Mouse (Mus musculus) neural tube, embryonic 11.5 days (tissue): ENCODE data around the gene Hectd1. TPM values are rescaled to one million over a fixed set of nuclear protein-coding genes. Genes with fewer than 3 reads are reported as not detected.
A peak's percentile ranks its signal among the peaks of the same experiment; 100 is the strongest.

Experiments used
- ATAC-seq: fragments of 200-750 bp; cut with Nextera tagmentation; 2 replicates; pipeline ENCODE4 v1.8.0; 2017; ENCODE audit warnings: moderate number of reproducible peaks, mild to moderate bottlenecking, moderate TSS enrichment, moderate library complexity; ENCODE audit not compliant: insufficient read depth, low FRiP score, low TSS enrichment
- DNase-seq: peaks from one replicate; pipeline ENCODE4 v3.0.0-alpha.2; 2015; ENCODE audit warnings: low spot score
- H3K27ac ChIP-seq: fragments of 300-500 bp; sonication (generic); 2 replicates; pipeline ENCODE4 v1.5.1; 2014; ENCODE audit warnings: low read depth, mild to moderate bottlenecking, low read length
- H3K27me3 ChIP-seq: fragments of 300-500 bp; sonication (generic); 2 replicates; pipeline ENCODE4 v1.6.1; 2014; ENCODE audit warnings: mild to moderate bottlenecking, low read length, mixed read lengths; ENCODE audit not compliant: control insufficient read depth, insufficient read depth
- H3K36me3 ChIP-seq: fragments of 300-500 bp; sonication (generic); 2 replicates; pipeline ENCODE4 v1.6.1; 2014; ENCODE audit warnings: mild to moderate bottlenecking, low read length, moderate library complexity, mixed read lengths; ENCODE audit not compliant: control insufficient read depth, insufficient read depth
- H3K4me1 ChIP-seq: fragments of 300-500 bp; sonication (generic); 2 replicates; pipeline ENCODE4 v1.6.1; 2014; ENCODE audit warnings: low read length, mixed read lengths; ENCODE audit not compliant: control insufficient read depth, insufficient read depth
- H3K4me2 ChIP-seq: fragments of 300-500 bp; sonication (generic); 2 replicates; pipeline ENCODE4 v1.6.1; 2014; ENCODE audit warnings: low read depth, mild to moderate bottlenecking, moderate library complexity
- H3K4me3 ChIP-seq: fragments of 300-500 bp; sonication (generic); 2 replicates; pipeline ENCODE4 v1.5.1; 2014; ENCODE audit warnings: low read depth, low read length
- H3K9ac ChIP-seq: fragments of 300-500 bp; sonication (generic); 2 replicates; pipeline ENCODE4 v1.6.1; 2014; ENCODE audit warnings: mild to moderate bottlenecking, low read length
- H3K9me3 ChIP-seq: fragments of 300-500 bp; sonication (generic); 2 replicates; pipeline ENCODE4 v1.6.1; 2016; ENCODE audit warnings: low read length; ENCODE audit not compliant: control insufficient read depth
- WGBS: fragments of 180-500 bp; shearing (Covaris S2); extraction: QIAGEN DNeasy Blood & Tissue Kit; methylation state at CpG from one replicate; pipeline ENCODE4 v1.1.7; 2014; 5-methylcytosine and 5-hydroxymethylcytosine counted together
- polyA plus RNA-seq: library from polyadenylated mRNA; unstranded; fragments of >200 nt; fragmentation: Nextera tagmentation; extraction: Ambion mirVana; gene quantifications from 2 replicates; pipeline ENCODE4 v1.2.1, GENCODE M21; 2014

Hectd1 gene
- polyA plus RNA-seq, 1 experiment from 2014 or later = 36.4 TPM

GRCm38 (mm10) chr12:51708941-51709686 lies 120.2 kb downstream of the Hectd1 start:
- H3K36me3 ChIP-seq = no peaks in the 10 kb centered on the region
- ATAC-seq (no peak), DNase-seq (no peak)
- 77% methylated on average over 14 of the region's 14 CpGs for WGBS
- no peak overlapping the region for H3K27ac ChIP-seq
- H3K4me2 ChIP-seq = no peak overlapping the region
- H3K4me1 ChIP-seq = no peaks in the 10 kb centered on the region
- H3K4me3 ChIP-seq = no peak overlapping the region
- H3K9ac ChIP-seq = no peak overlapping the region
- H3K9me3 ChIP-seq = no peaks in the 10 kb centered on the region
- no peaks in the 10 kb centered on the region for H3K27me3 ChIP-seq

GRCm38 (mm10) chr12:51706673-51707235 lies 122.6 kb downstream of the Hectd1 start:
- Histone ChIP-seq H3K36me3 (no peaks in the 10 kb centered on the region), H3K4me3 (no peak overlapping the region), H3K27ac (no peak overlapping the region), H3K9ac (no peak overlapping the region), H3K4me2 (no peak overlapping the region), H3K27me3 (no peaks in the 10 kb centered on the region), H3K4me1 (peaks cover 5% of the 10 kb centered on the region; the same call in 1 of the 2 replicates), H3K9me3 (no peaks in the 10 kb centered on the region)
- 87% methylated on average over 5 of the region's 5 CpGs for WGBS
- no peak for ATAC-seq
- no peak for DNase-seq

- 79% methylated on average over 12 of the region's 12 CpGs for WGBS
- no peak overlapping the region for H3K4me2 ChIP-seq
- no peaks in the 10 kb centered on the region for H3K36me3 ChIP-seq
- no peak for DNase-seq
- no peak overlapping the region for H3K27ac ChIP-seq
- H3K27me3 ChIP-seq = no peaks in the 10 kb centered on the region
- no peak for ATAC-seq
- H3K4me1 ChIP-seq = peaks cover 5% of the 10 kb centered on the region; the same call in 1 of the 2 replicates
- no peak overlapping the region for H3K4me3 ChIP-seq
- H3K9me3 ChIP-seq = no peaks in the 10 kb centered on the region
- H3K9ac ChIP-seq = no peak overlapping the region
Measured at GRCm38 (mm10) chr12:51705778-51706177, 123.6 kb downstream of the Hectd1 start.

- DNase-seq (no peak), ATAC-seq (no peak)
- H3K36me3 ChIP-seq = no peaks in the 10 kb centered on the region
- no peak overlapping the region for H3K9ac ChIP-seq
- H3K4me1 ChIP-seq = peaks cover 5% of the 10 kb centered on the region; the same call in 1 of the 2 replicates
- no peak overlapping the region for H3K4me2 ChIP-seq
- no peaks in the 10 kb centered on the region for H3K9me3 ChIP-seq
- WGBS = 74% methylated on average over 7 of the region's 7 CpGs
- no peaks in the 10 kb centered on the region for H3K27me3 ChIP-seq
- no peak overlapping the region for H3K27ac ChIP-seq
- no peak overlapping the region for H3K4me3 ChIP-seq
Measured at GRCm38 (mm10) chr12:51704572-51704971, 124.8 kb downstream of the Hectd1 start.

GRCm38 (mm10) chr12:51703859-51704258 lies 125.5 kb downstream of the Hectd1 start:
- Histone ChIP-seq H3K4me1 (peaks cover 5% of the 10 kb centered on the region; the same call in 1 of the 2 replicates), H3K9me3 (no peaks in the 10 kb centered on the region), H3K27ac (no peak overlapping the region), H3K36me3 (no peaks in the 10 kb centered on the region), H3K4me3 (no peak overlapping the region), H3K9ac (no peak overlapping the region), H3K27me3 (no peaks in the 10 kb centered on the region), H3K4me2 (no peak overlapping the region)
- DNase-seq (peak; percentile 23), ATAC-seq (no peak; the same call in 1 of the 2 replicates)
- 14% methylated on average over 1 of the region's 1 CpGs for WGBS

- H3K4me3 ChIP-seq = no peak overlapping the region
- no peak overlapping the region for H3K4me2 ChIP-seq
- no peak overlapping the region for H3K27ac ChIP-seq
- no peaks in the 10 kb centered on the region for H3K36me3 ChIP-seq
- H3K27me3 ChIP-seq = no peaks in the 10 kb centered on the region
- peaks cover 5% of the 10 kb centered on the region; the same call in 1 of the 2 replicates for H3K4me1 ChIP-seq
- no peak for ATAC-seq
- no peak for DNase-seq
- no peaks in the 10 kb centered on the region for H3K9me3 ChIP-seq
- no peak overlapping the region for H3K9ac ChIP-seq
Measured at GRCm38 (mm10) chr12:51701723-51702122, 127.6 kb downstream of the Hectd1 start.

- no peak overlapping the region for H3K27ac ChIP-seq
- no peak overlapping the region for H3K4me2 ChIP-seq
- H3K4me3 ChIP-seq = no peak overlapping the region
- H3K9me3 ChIP-seq = no peaks in the 10 kb centered on the region
- H3K9ac ChIP-seq = no peak overlapping the region
- H3K4me1 ChIP-seq = peaks cover 5% of the 10 kb centered on the region; the same call in 1 of the 2 replicates
- no peaks in the 10 kb centered on the region for H3K36me3 ChIP-seq
- 63% methylated on average over 8 of the region's 8 CpGs for WGBS
- no peaks in the 10 kb centered on the region for H3K27me3 ChIP-seq
- ATAC-seq = no peak
- DNase-seq = no peak
Measured at GRCm38 (mm10) chr12:51699623-51700393, 129.5 kb downstream of the Hectd1 start.

- Histone ChIP-seq H3K27ac (no peak overlapping the region), H3K9ac (no peak overlapping the region)
Measured at GRCm38 (mm10) chr12:51696157-51696556, 133.2 kb downstream of the Hectd1 start.

More at GRCm38 (mm10) chr12:51696157-51696556, 133.2 kb downstream of the Hectd1 start:
- H3K9me3 ChIP-seq = no peaks in the 10 kb centered on the region
- DNase-seq (no peak), ATAC-seq (no peak)
- WGBS = 93% methylated on average over 2 of the region's 2 CpGs
- no peaks in the 10 kb centered on the region for H3K4me1 ChIP-seq
- no peaks in the 10 kb centered on the region for H3K27me3 ChIP-seq
- H3K4me3 ChIP-seq = no peak overlapping the region
- H3K4me2 ChIP-seq = no peak overlapping the region
- no peaks in the 10 kb centered on the region for H3K36me3 ChIP-seq
